In genomic region chr11:117030471-117031101, GRCm38 (mm10) we compare ENCODE assay signal across 8 mouse cellular contexts.
A peak's percentile ranks its signal among the peaks of the same experiment; 100 is the strongest.
DNase-seq lines count a peak whose midpoint lies in the region; ATAC-seq and TF ChIP-seq lines count a peak whose summit lies in the region.

No protein-coding gene starts in this region.

- H3K27me3 ChIP-seq in embryonic facial prominence, embryonic 13.5 days, result peaks cover 4% of the 10 kb centered on the region; the same call in 1 of the 2 replicates
- H3K27me3 ChIP-seq in hindbrain, embryonic 12.5 days, result no peaks in the 10 kb centered on the region
- H3K27me3 ChIP-seq in neural tube, embryonic 13.5 days, result no peaks in the 10 kb centered on the region

- no peak for ATAC-seq in embryonic facial prominence, embryonic 13.5 days (ENCODE audit: insufficient number of reproducible peaks, insufficient read depth, low FRiP score, low TSS enrichment, low read depth)
- no peak for ATAC-seq in hindbrain, embryonic 12.5 days (ENCODE audit: low FRiP score)
- no peak for ATAC-seq in neural tube, embryonic 13.5 days (ENCODE audit: low read depth)
- no peak for ATAC-seq in erythroblast, adult 5-6 weeks (replicated peaks; ENCODE audit: low FRiP score, poor library complexity, severe bottlenecking)

- H3K4me3 ChIP-seq in layer of hippocampus, adult 2 months, result no peak overlapping the region
- H3K4me3 ChIP-seq in embryonic facial prominence, embryonic 13.5 days, result no peak overlapping the region
- no peak overlapping the region for H3K4me3 ChIP-seq in hindbrain, embryonic 12.5 days
- H3K4me3 ChIP-seq in neural tube, embryonic 13.5 days, result no peak overlapping the region

- peak in 1 of 2 experiments; percentile 52 for DNase-seq in layer of hippocampus, adult 2 months (ENCODE audit: low spot score in 2 of 2)
- no peak for DNase-seq in layer of hippocampus, adult 9-10 months (ENCODE audit: low spot score)
- no peak for DNase-seq in cerebellum, adult 9-11 months
- DNase-seq in kidney, adult 11 months, result no peak

- H3K9me3 ChIP-seq in embryonic facial prominence, embryonic 13.5 days, result no peaks in the 10 kb centered on the region
- 0 out of 2 replicates have a peak, but pooled peaks cover 3% of the 10 kb centered on the region for H3K9me3 ChIP-seq in hindbrain, embryonic 12.5 days (replicated peaks)
- no peaks in the 10 kb centered on the region for H3K9me3 ChIP-seq in neural tube, embryonic 13.5 days

- no peak overlapping the region for H3K4me2 ChIP-seq in embryonic facial prominence, embryonic 13.5 days
- H3K4me2 ChIP-seq in hindbrain, embryonic 12.5 days (replicated peaks), result no peak overlapping the region
- no peak overlapping the region for H3K4me2 ChIP-seq in neural tube, embryonic 13.5 days

- peaks cover 36% of the 10 kb centered on the region for H3K4me1 ChIP-seq in embryonic facial prominence, embryonic 13.5 days
- H3K4me1 ChIP-seq in hindbrain, embryonic 12.5 days, result peaks cover 48% of the 10 kb centered on the region
- peaks cover 56% of the 10 kb centered on the region for H3K4me1 ChIP-seq in neural tube, embryonic 13.5 days (replicated peaks)

- TF ChIP-seq CTCF in layer of hippocampus, adult 2 months (conservative IDR thresholded peaks at IDR 0.05), result no peak

- 57% methylated on average over 8 of the region's 8 CpGs for WGBS in embryonic facial prominence, embryonic 13.5 days
- 67% methylated on average over 8 of the region's 8 CpGs for WGBS in hindbrain, embryonic 12.5 days
- 49% methylated on average over 8 of the region's 8 CpGs for WGBS in neural tube, embryonic 13.5 days

- H3K27ac ChIP-seq in layer of hippocampus, adult 2 months, result peak overlapping the region; percentile 87
- peak overlapping the region; percentile 76 for H3K27ac ChIP-seq in embryonic facial prominence, embryonic 13.5 days
- peak overlapping the region; percentile 87 for H3K27ac ChIP-seq in hindbrain, embryonic 12.5 days
- H3K27ac ChIP-seq in neural tube, embryonic 13.5 days (replicated peaks), result peak overlapping the region; percentile 84

- H3K9ac ChIP-seq in embryonic facial prominence, embryonic 13.5 days, result 0 out of 2 replicates have a peak overlapping the region, but pooled peaks have one; percentile 40
- H3K9ac ChIP-seq in hindbrain, embryonic 12.5 days, result no peak overlapping the region
- H3K9ac ChIP-seq in neural tube, embryonic 13.5 days, result peak overlapping the region; percentile 2; the same call in 1 of the 2 replicates

- H3K36me3 ChIP-seq in embryonic facial prominence, embryonic 13.5 days, result no peaks in the 10 kb centered on the region
- H3K36me3 ChIP-seq in hindbrain, embryonic 12.5 days, result no peaks in the 10 kb centered on the region
- H3K36me3 ChIP-seq in neural tube, embryonic 13.5 days, result no peaks in the 10 kb centered on the region
